Mouse (Mus musculus) ES-E14 (cell line): ENCODE measurements around the gene Uqcr10. TPM values are rescaled to one million over a fixed set of nuclear protein-coding genes. Genes with fewer than 3 reads are reported as not detected.

Experiments used
- DNase-seq: peaks from one replicate; pipeline ENCODE4 v3.0.0-alpha.2; 2013; ENCODE audit warnings: low read depth, low spot score
- H3K27ac ChIP-seq: 2 replicates; pipeline ENCODE4 v1.5.1; 2012; ENCODE audit warnings: low read depth, mild to moderate bottlenecking, low read length, moderate library complexity, mixed read lengths; ENCODE audit not compliant: poor library complexity, insufficient read depth, severe bottlenecking
- H3K36me3 ChIP-seq: 2 replicates; pipeline ENCODE4 v1.6.1; 2012; ENCODE audit warnings: mild to moderate bottlenecking, low read length, moderate library complexity, mixed read lengths; ENCODE audit not compliant: control insufficient read depth, poor library complexity, insufficient read depth, severe bottlenecking
- H3K4me1 ChIP-seq, 2 experiments: fragments of 150-350 bp in 1 of 2; sonication (generic) in 1 of 2; 2 replicates each; pipeline ENCODE4 v1.6.1; 2012; ENCODE audit warnings: low read length in 2 of 2, mild to moderate bottlenecking in 1 of 2, mixed read lengths in 1 of 2; ENCODE audit not compliant: control insufficient read depth in 2 of 2, insufficient read depth in 2 of 2, poor library complexity in 1 of 2
- H3K4me3 ChIP-seq, 2 experiments: fragments of 150-350 bp in 1 of 2; sonication (generic) in 1 of 2; 2 replicates each; pipeline ENCODE4 v1.5.1; 2012; ENCODE audit warnings: low read length in 2 of 2, low read depth in 1 of 2, mild to moderate bottlenecking in 1 of 2, mixed read lengths in 1 of 2; ENCODE audit not compliant: insufficient read depth in 1 of 2, poor library complexity in 1 of 2, severe bottlenecking in 1 of 2
- H3K9ac ChIP-seq: 2 replicates; pipeline ENCODE4 v1.6.1; 2012; ENCODE audit warnings: low read depth, mild to moderate bottlenecking, low read length, mixed read lengths; ENCODE audit not compliant: poor library complexity, insufficient read depth, severe bottlenecking
- H3K9me3 ChIP-seq: fragments of 150-350 bp; sonication (generic); 2 replicates; pipeline ENCODE4 v1.6.1; 2012; ENCODE audit warnings: low read depth, mild to moderate bottlenecking, low read length; ENCODE audit not compliant: control insufficient read depth, insufficient read depth
- CHD2 ChIP-seq: IDR thresholded peaks from 2 replicates; pipeline ENCODE4 v1.6.1; 2014; ENCODE audit warnings: mild to moderate bottlenecking, low read depth, low read length, inconsistent platforms
- HCFC1 ChIP-seq: IDR thresholded peaks from 2 replicates; pipeline ENCODE4 v1.6.1; 2012; ENCODE audit warnings: low read length, inconsistent platforms, borderline replicate concordance; ENCODE audit not compliant: insufficient read depth
- MAFK ChIP-seq: IDR thresholded peaks from 2 replicates; pipeline ENCODE4 v1.6.1; 2014; ENCODE audit warnings: mild to moderate bottlenecking, low read depth, low read length, inconsistent platforms; ENCODE audit not compliant: insufficient read depth
- ZC3H11A ChIP-seq: IDR thresholded peaks from 2 replicates; pipeline ENCODE4 v1.6.1; 2012; ENCODE audit warnings: low read depth, mild to moderate bottlenecking, inconsistent platforms, low read length, borderline replicate concordance
- ZNF384 ChIP-seq: IDR thresholded peaks from 2 replicates; pipeline ENCODE4 v1.6.1; 2012; ENCODE audit warnings: low read depth, low read length, inconsistent platforms
- in situ Hi-C, 2 experiments: fragments of 600-800 bp; cut with MboI; formaldehyde crosslinking; loops; one replicate each; pipeline ENCODE4 v1.15.1; 2025; ENCODE audit warnings: low sequenced_read_pairs in 2 of 2, inconsistent platforms in 1 of 2; ENCODE audit not compliant: unreplicated experiment in 2 of 2
- total RNA-seq: library from RNA; depleted of rRNA; stranded (reverse); fragments of 300-350 nt; gene quantifications from 2 replicates; pipeline ENCODE4 v1.2.3, GENCODE M21; 2012; rRNA removed

Gene Uqcr10
- total RNA-seq, 1 experiment: 963 TPM

GRCm38 (mm10) chr11:4660309-4661025, 43.7 kb downstream of the Uqcr10 start:
- Histone ChIP-seq H3K27ac (no peak overlapping the region), H3K4me3 (no peak overlapping the region), H3K4me1 (peaks cover 0 to 2% of the 10 kb centered on the region in 2 experiments; a peak in 1 of 4 replicates), H3K9ac (no peak overlapping the region), H3K36me3 (peaks cover 25% of the 10 kb centered on the region), H3K9me3 (no peaks in the 10 kb centered on the region)
- TF ChIP-seq HCFC1 (no peak), ZC3H11A (no peak), ZNF384 (no peak), CHD2 (no peak), MAFK (no peak)
- no peak for DNase-seq
- in situ Hi-C loops: no loop called here

DNA sequence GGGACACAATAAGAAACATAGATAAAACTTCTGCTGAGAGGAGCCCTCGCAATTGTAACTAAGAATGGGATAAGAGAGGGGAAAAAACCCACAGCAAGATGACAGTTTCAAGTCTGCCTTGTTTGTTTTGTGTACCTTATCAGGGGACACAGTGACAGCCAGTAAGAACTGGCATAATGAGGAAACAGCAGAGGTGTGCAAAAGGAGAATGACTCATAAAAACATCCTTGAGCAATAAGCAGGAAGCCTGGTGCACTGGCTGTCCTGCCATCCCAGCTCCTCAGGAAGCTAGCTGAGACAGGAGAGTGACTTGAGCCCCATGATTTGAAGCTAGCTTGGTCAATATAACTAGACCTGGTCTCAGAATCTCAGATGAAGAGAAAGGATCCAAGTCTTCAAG, 44.3 kb downstream of the Uqcr10 start:
- Histone ChIP-seq H3K4me1 (peaks cover 0 to 2% of the 10 kb centered on the region in 2 experiments; a peak in 1 of 4 replicates), H3K27ac (no peak overlapping the region), H3K4me3 (no peak overlapping the region), H3K9ac (no peak overlapping the region), H3K36me3 (peaks cover 27% of the 10 kb centered on the region), H3K9me3 (no peaks in the 10 kb centered on the region)
- DNase-seq: no peak
- in situ Hi-C loops: no loop called here
- TF ChIP-seq CHD2 (no peak), ZC3H11A (no peak), MAFK (no peak), ZNF384 (no peak), HCFC1 (no peak)

Other genes with a start within 250 kb of the Uqcr10 start
- 30.3 and 30.7 TPM in 2 replicates for gene Mtmr3, start 109.5 kb downstream of the Uqcr10 start, total RNA-seq
- gene Gm11032, start 84.3 kb downstream of the Uqcr10 start, total RNA-seq: not detected in 2 replicates
- 18.9 and 23.8 TPM in 2 replicates for gene Ascc2, start 66.6 kb downstream of the Uqcr10 start, total RNA-seq
- 22.4 and 32.3 TPM in 2 replicates for gene Zmat5, start 336 bp upstream of the Uqcr10 start, total RNA-seq
- gene Cabp7, start 42.4 kb upstream of the Uqcr10 start, total RNA-seq: 1.9 and 4.5 TPM in 2 replicates
- gene Nf2, start 145.2 kb upstream of the Uqcr10 start, total RNA-seq: 53.8 and 65.6 TPM in 2 replicates
- 57.7 and 93.2 TPM in 2 replicates for gene Nipsnap1, start 169.6 kb upstream of the Uqcr10 start, total RNA-seq
- gene Thoc5, start 191.0 kb upstream of the Uqcr10 start, total RNA-seq: 46.4 and 47.5 TPM in 2 replicates
- 13.9 and 17.7 TPM in 2 replicates for gene Nefh, start 243.7 kb upstream of the Uqcr10 start, total RNA-seq